Mouse (Mus musculus) splenic B cell, adult 2 months (primary cell): ENCODE results near the gene Dgkg.

ENCODE experiments used
- DNase-seq: peaks from one replicate; pipeline ENCODE4 v3.0.0-alpha.2; 2011; ENCODE audit warnings: low read depth, low spot score
- H3K27me3 ChIP-seq: 2 replicates; pipeline ENCODE4 v1.6.1; 2012; ENCODE audit warnings: mild to moderate bottlenecking, low read length, moderate library complexity, mixed read lengths; ENCODE audit not compliant: control insufficient read depth, poor library complexity, insufficient read depth, severe bottlenecking
- H3K36me3 ChIP-seq: 2 replicates; pipeline ENCODE4 v1.6.1; 2012; ENCODE audit warnings: mild to moderate bottlenecking, low read length, moderate library complexity, mixed read lengths; ENCODE audit not compliant: control insufficient read depth, poor library complexity, insufficient read depth, severe bottlenecking

The Dgkg gene

DNA sequence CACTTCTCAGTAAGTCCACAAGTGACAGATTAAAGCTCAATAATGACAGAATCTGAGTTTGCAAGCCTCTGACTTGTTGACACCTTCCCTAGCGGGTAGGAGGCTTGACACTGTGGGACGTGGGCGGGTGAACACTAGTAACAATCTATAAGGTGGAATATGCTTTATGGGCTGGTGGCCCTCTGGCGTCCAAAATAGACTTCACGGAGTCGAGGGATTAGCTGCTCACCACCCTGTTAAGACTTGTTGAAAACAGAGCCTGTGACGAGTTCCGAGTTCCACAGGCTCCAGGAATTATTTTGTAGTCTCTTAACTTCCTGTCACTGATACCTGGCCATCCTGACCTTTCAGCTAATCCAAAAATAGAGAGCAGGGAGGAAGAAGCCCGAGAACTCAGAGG lies 104.7 kb downstream of the Dgkg start:
- DNase-seq: no peak
- H3K27me3 ChIP-seq: no peaks in the 10 kb centered on the region
- no peaks in the 10 kb centered on the region for H3K36me3 ChIP-seq

DNA sequence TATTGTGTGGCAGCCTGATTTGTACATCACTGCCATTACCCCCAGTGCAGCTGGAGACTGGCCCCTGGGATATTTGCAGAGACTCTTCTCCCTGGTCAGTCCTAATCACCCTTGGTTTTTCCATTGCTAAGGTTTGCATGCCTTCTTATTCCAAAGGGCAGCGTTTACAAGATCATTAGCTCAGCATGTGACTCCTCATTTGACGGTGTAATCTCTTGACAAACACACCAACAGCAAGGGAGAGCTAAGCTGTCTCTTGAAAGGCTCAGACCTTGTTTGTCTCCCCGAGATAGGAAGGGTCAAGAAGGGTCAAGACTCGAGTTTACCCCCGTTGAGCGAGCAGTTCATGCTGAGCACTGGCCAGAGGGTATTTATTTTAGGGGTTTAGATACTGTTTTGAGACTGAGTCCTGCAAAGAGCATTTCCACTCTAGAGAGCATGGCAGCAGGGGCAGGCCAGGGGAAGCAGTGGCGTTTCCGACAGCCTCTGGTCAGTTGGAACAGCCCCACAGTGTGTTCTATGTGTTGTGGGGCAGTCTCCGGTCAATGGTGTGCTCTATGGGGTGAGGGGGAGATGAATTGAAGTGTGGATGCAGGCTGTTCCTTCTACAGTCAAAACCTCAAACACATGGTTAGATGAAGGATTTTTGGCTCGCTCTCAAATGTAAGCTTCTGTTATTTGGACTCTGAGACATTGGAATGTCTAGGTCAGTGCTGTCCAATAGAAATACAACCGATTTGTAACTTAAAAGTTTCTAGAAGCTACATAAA lies 105.6 kb downstream of the Dgkg start:
- DNase-seq: no peak
- Histone ChIP-seq H3K36me3 (no peaks in the 10 kb centered on the region), H3K27me3 (no peaks in the 10 kb centered on the region)

- Histone ChIP-seq H3K27me3 (no peaks in the 10 kb centered on the region), H3K36me3 (no peaks in the 10 kb centered on the region)
- DNase-seq: no peak
Observed at GRCm38 (mm10) chr16:22549346-22549745, 107.7 kb downstream of the Dgkg start.

DNA sequence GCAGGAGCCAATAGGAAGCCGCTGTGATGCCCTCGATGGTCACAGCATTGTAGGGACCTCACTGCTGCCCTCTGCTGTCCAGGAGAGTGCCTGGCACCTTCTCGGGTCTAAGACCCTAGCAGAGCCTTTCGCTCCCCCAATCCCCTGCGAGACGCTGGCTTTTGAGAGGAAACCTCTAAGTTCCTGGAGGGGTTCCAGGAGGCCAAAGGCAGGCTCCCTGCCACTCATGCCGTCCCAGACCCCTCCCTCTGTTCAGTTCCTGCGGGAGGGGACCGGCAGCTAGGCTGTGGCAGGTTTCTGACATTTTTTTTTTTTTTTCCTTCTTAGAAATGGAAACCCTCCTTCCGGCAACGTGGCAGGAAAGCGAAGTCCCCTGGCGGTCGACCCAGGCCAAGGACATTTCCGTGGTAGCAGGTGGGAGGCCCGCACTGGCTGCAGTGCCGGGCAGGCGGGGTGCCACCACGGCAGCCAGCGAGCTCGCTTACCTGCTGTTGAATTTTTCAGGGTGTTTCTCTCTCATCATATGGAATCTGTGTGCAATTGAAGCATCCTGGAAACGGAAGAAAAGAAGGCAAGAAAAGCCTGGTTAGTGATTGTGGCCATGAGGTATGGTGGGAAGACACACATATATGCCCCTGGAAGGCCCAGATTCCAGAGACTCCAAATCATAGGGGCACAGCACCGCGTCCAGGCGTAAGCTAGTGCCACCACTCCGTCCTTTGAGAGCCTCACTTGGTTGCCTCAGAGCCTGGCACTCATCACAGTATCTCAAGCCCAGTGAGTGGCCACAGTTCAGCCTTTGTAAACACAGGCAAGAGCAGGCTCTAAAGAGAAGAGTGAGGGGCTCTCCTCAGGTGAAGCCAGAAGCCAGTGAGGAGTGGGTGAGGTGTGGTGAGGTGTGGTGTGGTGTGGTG lies 108.6 kb downstream of the Dgkg start:
- DNase-seq: peak; percentile 86
- Histone ChIP-seq H3K27me3 (no peaks in the 10 kb centered on the region), H3K36me3 (no peaks in the 10 kb centered on the region)

GRCm38 (mm10) chr16:22547741-22548140 lies 109.3 kb downstream of the Dgkg start:
- H3K27me3 ChIP-seq: no peaks in the 10 kb centered on the region

GRCm38 (mm10) chr16:22545799-22546198 lies 111.2 kb downstream of the Dgkg start:
- peak; percentile 21 for DNase-seq
- Histone ChIP-seq H3K36me3 (no peaks in the 10 kb centered on the region), H3K27me3 (no peaks in the 10 kb centered on the region)

More at GRCm38 (mm10) chr16:22547741-22548140, 109.3 kb downstream of the Dgkg start:
- DNase-seq: peak; percentile 14
- no peaks in the 10 kb centered on the region for H3K36me3 ChIP-seq

DNA sequence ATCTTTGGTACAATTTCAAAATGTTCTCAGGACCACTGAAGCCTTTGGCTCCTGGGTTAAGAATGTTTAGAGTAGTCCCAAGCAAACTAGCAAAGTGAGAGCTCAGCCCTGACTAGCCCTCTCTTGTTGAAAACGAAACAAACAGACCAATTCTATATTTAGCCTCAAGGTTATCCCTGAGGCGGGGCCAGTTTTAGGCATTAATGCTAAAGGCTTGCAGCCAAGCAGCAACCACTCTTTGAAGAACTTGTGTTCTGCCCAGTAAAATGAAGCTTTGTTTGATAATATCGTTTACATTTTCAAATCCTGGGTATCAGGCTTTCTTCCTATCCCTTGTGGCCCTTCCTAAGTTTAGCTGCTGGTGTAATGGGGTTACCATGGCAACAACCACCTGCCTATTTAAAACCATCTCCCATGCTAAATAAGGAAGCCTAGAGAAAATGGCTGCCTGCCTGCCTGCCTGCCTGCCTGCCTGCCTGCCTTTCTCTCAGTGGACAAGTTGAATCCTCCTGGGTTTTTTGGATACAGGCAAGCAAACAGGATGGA lies 111.9 kb downstream of the Dgkg start:
- H3K27me3 ChIP-seq: no peaks in the 10 kb centered on the region
- H3K36me3 ChIP-seq: no peaks in the 10 kb centered on the region
- peak; percentile 58 for DNase-seq

DNA sequence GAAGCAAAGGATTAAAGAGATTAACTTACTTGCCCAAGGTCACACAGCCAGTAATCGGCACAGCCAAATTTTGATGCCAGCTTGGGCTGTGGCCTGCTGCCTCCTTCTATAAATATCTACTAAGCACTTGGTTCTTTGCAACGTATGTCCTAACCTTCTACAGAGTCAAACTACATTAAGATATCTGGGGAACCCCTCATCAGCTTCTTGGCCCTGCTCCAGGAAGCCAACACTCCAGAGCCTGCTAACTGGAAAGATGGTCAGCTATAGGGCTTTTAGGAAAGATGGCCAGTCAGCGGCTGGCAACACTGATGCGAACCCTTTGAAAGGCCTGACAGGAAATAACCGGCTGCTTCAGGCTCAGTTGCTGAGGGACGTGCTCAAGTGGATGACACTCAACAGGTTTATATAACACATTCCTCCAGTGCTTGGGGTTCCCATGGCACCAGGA lies 114.3 kb downstream of the Dgkg start:
- Histone ChIP-seq H3K27me3 (no peaks in the 10 kb centered on the region), H3K36me3 (no peaks in the 10 kb centered on the region)
- DNase-seq: no peak

- Histone ChIP-seq H3K36me3 (no peaks in the 10 kb centered on the region), H3K27me3 (no peaks in the 10 kb centered on the region)
- no peak for DNase-seq
Observed at GRCm38 (mm10) chr16:22539275-22539674, 117.7 kb downstream of the Dgkg start.

GRCm38 (mm10) chr16:22536581-22537160 lies 120.3 kb downstream of the Dgkg start:
- Histone ChIP-seq H3K27me3 (no peaks in the 10 kb centered on the region), H3K36me3 (no peaks in the 10 kb centered on the region)
- DNase-seq: no peak

DNA sequence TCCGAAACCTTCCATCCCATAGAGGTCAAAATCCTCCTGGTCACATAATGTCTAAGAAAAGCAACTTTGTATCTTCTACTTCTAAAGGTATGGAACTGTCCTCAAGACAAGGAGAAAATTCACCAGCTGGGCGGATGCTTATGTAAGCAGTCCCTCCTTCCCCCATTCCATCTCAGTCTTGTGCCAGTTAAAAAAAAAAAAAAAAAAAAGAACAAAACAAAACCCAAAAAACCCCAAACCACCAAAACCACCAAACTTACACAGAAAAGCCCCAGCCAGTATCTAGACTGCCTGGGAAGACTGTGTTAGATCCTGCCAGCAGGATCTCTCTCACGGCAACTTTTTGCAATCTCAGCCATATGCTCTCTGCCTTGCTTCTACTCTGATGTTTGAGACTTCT lies 123.9 kb downstream of the Dgkg start:
- no peaks in the 10 kb centered on the region for H3K27me3 ChIP-seq
- H3K36me3 ChIP-seq: no peaks in the 10 kb centered on the region

DNA sequence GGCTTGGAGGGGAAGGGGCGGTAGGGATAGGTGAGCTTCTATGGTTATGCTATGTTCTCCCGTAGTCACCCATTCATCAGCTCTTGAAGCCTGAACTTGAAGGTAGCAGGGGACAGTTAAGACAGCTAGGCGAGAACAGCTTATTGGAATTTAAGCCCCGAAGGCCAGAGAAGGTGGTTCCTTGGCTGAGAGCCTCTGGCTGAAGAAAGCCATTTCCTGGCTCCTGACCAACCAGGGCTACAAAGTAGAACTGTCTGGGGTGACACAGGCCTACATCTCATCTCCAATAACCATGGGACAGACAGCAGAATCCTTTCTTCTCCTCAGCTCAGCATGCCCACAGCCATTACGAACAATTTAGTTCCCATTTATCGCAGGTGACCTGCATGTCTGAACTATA lies 125.2 kb downstream of the Dgkg start:
- no peaks in the 10 kb centered on the region for H3K27me3 ChIP-seq
- no peak for DNase-seq
- H3K36me3 ChIP-seq: no peaks in the 10 kb centered on the region

More for the DNA sequence above, 123.9 kb downstream of the Dgkg start:
- no peak for DNase-seq

- no peak for DNase-seq
- H3K36me3 ChIP-seq: no peaks in the 10 kb centered on the region
- H3K27me3 ChIP-seq: no peaks in the 10 kb centered on the region
Observed at GRCm38 (mm10) chr16:22531041-22531440, 126.0 kb downstream of the Dgkg start.

GRCm38 (mm10) chr16:22527499-22527939 lies 129.5 kb downstream of the Dgkg start:
- H3K36me3 ChIP-seq: no peaks in the 10 kb centered on the region
- no peaks in the 10 kb centered on the region for H3K27me3 ChIP-seq
- DNase-seq: no peak
